Mouse (Mus musculus): ENCODE data around the gene Mfsd4a. TPM values are rescaled to one million over a fixed set of nuclear protein-coding genes. Genes with fewer than 3 reads are reported as not detected.

The Mfsd4a gene
- polyA plus RNA-seq, 1 experiment from 2014 or later = 8.5 TPM

DNA sequence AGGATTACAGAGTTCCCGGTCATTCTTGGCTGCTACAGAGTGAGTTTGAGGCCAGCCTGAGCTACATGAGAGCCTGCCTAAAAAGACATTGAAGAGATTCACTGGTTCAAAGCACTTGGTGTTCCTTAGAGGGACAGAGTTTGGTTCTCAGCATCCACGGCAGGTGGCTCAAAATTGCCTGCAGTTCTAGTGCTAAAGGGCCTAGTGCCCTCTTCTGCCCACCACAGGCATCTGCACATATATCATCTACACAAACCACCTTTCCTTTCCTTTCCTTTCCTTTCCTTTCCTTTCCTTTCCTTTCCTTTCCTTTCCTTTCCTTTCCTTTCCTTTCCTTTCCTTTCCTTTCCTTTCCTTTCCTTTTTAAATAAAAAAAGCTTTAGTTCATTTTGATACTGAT is 37.3 kb downstream of the Mfsd4a start:
- Histone ChIP-seq H3K27ac (no peak overlapping the region), H3K9me3 (no peaks in the 10 kb centered on the region), H3K4me1 (no peaks in the 10 kb centered on the region), H3K27me3 (replicated peaks) (no peaks in the 10 kb centered on the region), H3K4me3 (no peak overlapping the region), H3K9ac (no peak overlapping the region), H3K4me2 (no peak overlapping the region), H3K36me3 (replicated peaks) (peaks cover 17% of the 10 kb centered on the region; the same call in 1 of the 2 replicates)
- ATAC-seq (replicated peaks) = no peak
- 60% methylated on average over 2 of the region's 2 CpGs for whole genome bisulfite sequencing

DNA sequence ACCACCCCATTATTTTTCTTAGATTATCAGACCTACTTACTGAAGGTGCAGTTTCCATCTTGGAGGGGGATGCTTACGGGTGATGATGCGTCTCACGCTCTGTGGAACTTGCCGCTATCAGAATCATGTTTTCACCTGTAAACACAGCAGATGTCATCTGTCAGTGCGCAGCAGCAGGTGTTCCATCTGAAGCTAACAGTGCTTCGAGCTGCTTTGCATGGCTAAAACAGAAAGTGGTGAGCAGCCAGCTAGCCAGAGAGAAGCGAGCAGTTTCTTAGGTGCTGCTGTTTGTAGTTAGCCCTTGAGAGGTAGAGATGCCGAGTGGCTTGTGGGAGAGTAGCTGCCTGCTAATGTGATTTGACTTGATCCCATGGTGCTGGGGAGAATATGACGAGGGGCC is 39.4 kb downstream of the Mfsd4a start:
- WGBS = 88% methylated on average over 9 of the region's 9 CpGs
- Histone ChIP-seq H3K9ac (no peak overlapping the region), H3K36me3 (replicated peaks) (peaks cover 26% of the 10 kb centered on the region; the same call in 1 of the 2 replicates), H3K9me3 (no peaks in the 10 kb centered on the region), H3K4me3 (no peak overlapping the region), H3K27me3 (replicated peaks) (no peaks in the 10 kb centered on the region), H3K27ac (no peak overlapping the region), H3K4me1 (no peaks in the 10 kb centered on the region), H3K4me2 (no peak overlapping the region)
- no peak for ATAC-seq (replicated peaks)

DNA sequence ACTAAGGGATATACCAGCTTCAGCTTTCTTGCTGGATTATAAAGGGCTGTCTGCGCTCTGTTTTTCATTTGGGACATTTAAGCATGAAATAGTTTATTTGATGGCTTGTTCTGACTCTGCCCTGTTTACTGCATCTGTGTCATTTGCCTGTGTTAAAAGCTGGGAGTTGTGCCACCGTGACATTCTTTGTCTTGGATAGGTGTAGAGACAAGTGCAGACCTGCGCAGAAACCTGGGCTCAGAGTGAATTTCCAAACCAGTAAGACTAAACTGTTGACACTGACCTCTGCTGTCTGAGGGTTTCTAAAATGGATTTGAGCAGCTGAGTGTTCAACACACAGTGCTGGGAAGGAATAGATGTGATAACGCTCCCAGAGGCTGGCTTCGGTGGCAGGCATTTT is 39.9 kb downstream of the Mfsd4a start:
- ATAC-seq (replicated peaks) = no peak
- Histone ChIP-seq H3K4me3 (no peak overlapping the region), H3K4me1 (no peaks in the 10 kb centered on the region), H3K27ac (no peak overlapping the region), H3K27me3 (replicated peaks) (no peaks in the 10 kb centered on the region), H3K9me3 (no peaks in the 10 kb centered on the region), H3K9ac (no peak overlapping the region), H3K4me2 (no peak overlapping the region), H3K36me3 (replicated peaks) (peaks cover 30% of the 10 kb centered on the region; the same call in 1 of the 2 replicates)
- 95% methylated on average over 5 of the region's 5 CpGs for WGBS

DNA sequence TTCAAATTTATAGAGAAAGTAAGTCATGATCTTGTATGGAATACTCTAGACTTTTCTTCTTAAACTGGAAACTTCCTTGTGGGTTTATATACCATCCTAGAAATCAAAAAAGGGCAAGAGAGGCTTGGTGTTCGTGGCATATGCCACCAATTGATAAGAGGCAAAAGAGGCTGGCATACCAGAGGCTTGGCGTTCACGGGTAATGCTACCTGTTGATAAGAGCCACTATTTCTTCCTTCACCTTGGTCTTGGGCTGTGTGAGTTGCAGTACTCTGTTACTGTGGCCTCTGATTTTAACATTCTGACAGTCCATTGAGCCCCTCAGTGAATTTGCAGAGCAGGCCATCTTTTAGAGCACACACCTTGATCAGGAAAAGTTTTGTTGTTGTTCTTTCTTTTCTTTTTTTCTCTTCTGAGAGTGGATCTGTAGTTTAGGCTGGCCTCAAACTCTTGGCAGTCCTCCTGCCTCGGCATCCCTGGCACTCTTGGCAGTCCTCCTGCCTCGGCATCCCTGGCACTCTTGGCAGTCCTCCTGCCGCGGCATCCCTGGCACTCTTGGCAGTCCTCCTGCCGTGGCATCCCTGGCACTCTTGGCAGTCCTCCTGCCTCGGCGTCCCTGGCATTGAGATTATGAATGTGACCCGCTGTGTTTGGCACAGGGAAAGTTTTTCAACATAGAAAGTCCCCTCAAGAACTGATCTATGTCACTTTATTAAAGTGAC is 40.8 kb downstream of the Mfsd4a start:
- Histone ChIP-seq H3K4me3 (no peak overlapping the region), H3K4me1 (no peaks in the 10 kb centered on the region), H3K36me3 (replicated peaks) (peaks cover 33% of the 10 kb centered on the region; the same call in 1 of the 2 replicates), H3K4me2 (no peak overlapping the region), H3K9me3 (no peaks in the 10 kb centered on the region), H3K27ac (no peak overlapping the region), H3K9ac (no peak overlapping the region), H3K27me3 (replicated peaks) (no peaks in the 10 kb centered on the region)
- ATAC-seq (replicated peaks) = no peak
- 93% methylated on average over 11 of the region's 11 CpGs for WGBS

DNA sequence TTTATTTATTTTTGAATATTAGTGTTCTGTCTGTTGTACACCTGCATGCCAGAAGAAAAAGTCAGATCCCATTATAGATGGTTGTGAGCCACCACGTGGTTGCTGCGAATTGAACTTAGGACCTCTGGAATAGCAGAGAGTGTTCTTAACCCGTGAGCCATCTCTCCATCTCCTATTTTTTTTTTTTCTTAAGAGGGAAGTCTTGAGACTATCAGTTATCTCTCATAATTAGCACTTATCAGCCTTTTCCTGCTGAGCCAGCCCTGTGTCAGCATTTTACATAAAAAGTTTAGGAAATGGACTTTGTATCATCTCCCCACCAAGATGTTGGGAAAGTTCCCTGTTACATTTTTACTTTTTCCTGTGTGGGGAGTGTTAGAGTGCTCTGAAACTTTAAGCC is 45.8 kb downstream of the Mfsd4a start:
- Histone ChIP-seq H3K4me1 (no peaks in the 10 kb centered on the region), H3K9ac (no peak overlapping the region), H3K27me3 (replicated peaks) (no peaks in the 10 kb centered on the region), H3K36me3 (replicated peaks) (peaks cover 38% of the 10 kb centered on the region; the same call in 1 of the 2 replicates), H3K4me2 (no peak overlapping the region), H3K9me3 (no peaks in the 10 kb centered on the region), H3K4me3 (no peak overlapping the region), H3K27ac (no peak overlapping the region)
- no peak for ATAC-seq (replicated peaks)
- WGBS = 89% methylated on average over 3 of the region's 3 CpGs

DNA sequence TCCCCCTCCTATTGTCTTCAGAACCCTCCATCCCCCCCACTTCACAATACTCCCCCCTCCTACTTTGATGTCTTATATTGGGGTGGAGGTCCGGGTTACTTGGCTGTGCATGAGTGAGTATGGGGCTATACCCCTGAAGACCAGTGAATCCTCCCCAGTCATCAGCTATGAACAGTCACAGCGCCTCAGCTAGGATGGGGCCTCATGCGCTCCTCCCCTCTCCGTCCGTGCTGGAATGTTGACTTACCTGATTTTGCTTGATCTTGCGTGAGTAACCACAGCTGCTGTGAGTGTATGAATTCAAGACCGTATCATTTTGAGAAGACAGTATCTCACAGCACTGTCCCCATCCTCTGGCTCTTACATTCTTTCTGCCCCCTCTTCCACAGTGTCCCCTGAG is 48.0 kb downstream of the Mfsd4a start:
- Histone ChIP-seq H3K4me2 (no peak overlapping the region), H3K36me3 (replicated peaks) (peaks cover 36% of the 10 kb centered on the region; the same call in 1 of the 2 replicates), H3K27ac (no peak overlapping the region), H3K9me3 (no peaks in the 10 kb centered on the region), H3K4me1 (no peaks in the 10 kb centered on the region), H3K4me3 (no peak overlapping the region), H3K27me3 (replicated peaks) (no peaks in the 10 kb centered on the region), H3K9ac (no peak overlapping the region)
- no peak for ATAC-seq (replicated peaks)
- 94% methylated on average over 7 of the region's 7 CpGs for WGBS

DNA sequence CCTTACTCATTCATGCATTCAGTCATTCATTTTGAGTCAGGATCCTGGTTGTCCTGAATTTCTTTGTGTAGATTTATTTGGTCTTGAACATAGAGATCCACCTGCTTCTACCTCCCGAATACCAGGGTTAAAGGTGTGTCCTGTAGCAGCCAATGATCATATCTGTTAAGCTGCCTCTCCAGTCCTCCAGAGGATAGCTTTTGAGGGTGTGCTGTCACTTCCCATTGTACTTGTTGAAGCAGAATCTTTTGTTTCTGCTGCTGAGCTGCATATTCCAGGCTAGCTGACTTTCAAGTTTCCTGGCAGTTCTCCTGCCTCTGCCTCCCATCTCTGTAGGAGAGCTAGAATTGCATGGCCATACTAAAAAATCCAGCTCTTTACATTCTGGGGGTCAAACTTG is 51.2 kb downstream of the Mfsd4a start:
- Histone ChIP-seq H3K36me3 (replicated peaks) (peaks cover 23% of the 10 kb centered on the region; the same call in 1 of the 2 replicates), H3K9me3 (no peaks in the 10 kb centered on the region), H3K4me1 (no peaks in the 10 kb centered on the region), H3K27me3 (replicated peaks) (no peaks in the 10 kb centered on the region), H3K4me2 (no peak overlapping the region), H3K27ac (no peak overlapping the region), H3K9ac (no peak overlapping the region), H3K4me3 (no peak overlapping the region)
- 95% methylated on average over 1 of the region's 1 CpGs for WGBS
- no peak for ATAC-seq (replicated peaks)

DNA sequence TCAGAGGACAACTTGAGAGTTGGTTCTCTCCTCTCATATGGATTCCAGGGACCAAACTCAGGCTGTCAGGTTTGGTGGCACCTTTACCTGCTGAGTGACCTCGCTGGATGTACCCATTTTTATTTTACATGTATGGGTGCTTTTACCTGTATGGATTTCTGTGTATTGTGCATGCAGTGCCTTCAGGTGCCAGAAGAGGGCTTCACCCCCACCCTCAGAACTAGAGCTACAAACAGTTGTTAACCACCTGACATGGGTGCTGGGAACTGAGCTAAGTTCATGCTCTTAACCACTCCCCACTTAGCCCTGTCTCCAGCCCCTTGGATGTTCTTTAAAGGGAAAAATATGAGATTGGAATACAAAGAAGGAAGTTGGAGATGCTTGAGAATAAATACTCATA is 53.1 kb downstream of the Mfsd4a start:
- Histone ChIP-seq H3K9me3 (no peaks in the 10 kb centered on the region), H3K36me3 (replicated peaks) (peaks cover 13% of the 10 kb centered on the region; the same call in 1 of the 2 replicates), H3K27ac (no peak overlapping the region), H3K4me1 (peaks cover 2% of the 10 kb centered on the region), H3K4me2 (no peak overlapping the region), H3K4me3 (no peak overlapping the region), H3K27me3 (replicated peaks) (no peaks in the 10 kb centered on the region), H3K9ac (no peak overlapping the region)
- no peak for ATAC-seq (replicated peaks)
- WGBS = 97% methylated on average over 1 of the region's 1 CpGs

DNA sequence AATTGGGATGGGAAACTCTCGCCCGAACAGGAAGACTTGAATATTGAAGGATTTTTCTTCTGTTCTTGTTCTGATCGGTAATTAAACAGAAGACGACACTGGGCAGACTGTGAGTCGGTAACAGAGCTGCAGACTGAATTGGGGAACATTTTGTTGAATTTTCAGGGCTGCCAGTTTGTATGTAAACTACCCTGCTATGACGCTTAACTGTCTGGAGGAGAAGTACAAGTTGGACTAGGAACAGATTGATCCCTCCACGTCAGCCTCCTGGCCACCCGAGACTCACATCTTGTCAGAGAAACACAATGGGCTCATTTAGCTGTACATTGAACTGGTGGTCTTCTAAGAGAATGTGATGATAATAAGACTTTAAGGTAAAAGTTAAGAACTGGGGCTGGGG is 55.0 kb downstream of the Mfsd4a start:
- Histone ChIP-seq H3K27me3 (replicated peaks) (no peaks in the 10 kb centered on the region), H3K4me2 (no peak overlapping the region), H3K4me3 (no peak overlapping the region), H3K27ac (no peak overlapping the region), H3K4me1 (peaks cover 17% of the 10 kb centered on the region), H3K36me3 (replicated peaks) (peaks cover 9% of the 10 kb centered on the region; the same call in 1 of the 2 replicates), H3K9ac (no peak overlapping the region), H3K9me3 (no peaks in the 10 kb centered on the region)
- ATAC-seq (replicated peaks) = no peak
- WGBS = 84% methylated on average over 8 of the region's 8 CpGs

DNA sequence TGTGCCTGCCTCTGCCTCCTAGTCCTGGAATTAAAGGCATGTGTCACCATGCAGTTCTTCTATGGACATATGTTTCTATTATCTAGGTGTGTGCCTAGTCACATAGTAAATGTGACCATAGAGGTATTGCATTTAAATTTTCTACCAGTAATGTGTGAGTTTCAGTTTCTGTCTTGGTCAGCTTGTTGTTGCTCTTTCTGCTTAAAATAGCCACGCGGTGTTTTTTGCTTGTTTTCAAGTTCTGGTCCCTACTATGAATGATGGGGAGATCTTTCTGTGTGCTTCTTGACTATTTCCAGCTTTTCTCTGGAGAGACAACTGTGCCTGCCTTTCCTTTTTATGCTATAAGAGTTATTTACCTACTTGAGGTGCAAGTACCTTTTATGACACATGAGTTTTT is 56.1 kb downstream of the Mfsd4a start:
- Histone ChIP-seq H3K9me3 (no peaks in the 10 kb centered on the region), H3K4me1 (peaks cover 18% of the 10 kb centered on the region), H3K4me2 (no peak overlapping the region), H3K4me3 (no peak overlapping the region), H3K36me3 (replicated peaks) (peaks cover 6% of the 10 kb centered on the region; the same call in 1 of the 2 replicates), H3K27ac (no peak overlapping the region), H3K27me3 (replicated peaks) (no peaks in the 10 kb centered on the region), H3K9ac (no peak overlapping the region)
- WGBS = 81% methylated on average over 2 of the region's 2 CpGs
- ATAC-seq (replicated peaks) = no peak

DNA sequence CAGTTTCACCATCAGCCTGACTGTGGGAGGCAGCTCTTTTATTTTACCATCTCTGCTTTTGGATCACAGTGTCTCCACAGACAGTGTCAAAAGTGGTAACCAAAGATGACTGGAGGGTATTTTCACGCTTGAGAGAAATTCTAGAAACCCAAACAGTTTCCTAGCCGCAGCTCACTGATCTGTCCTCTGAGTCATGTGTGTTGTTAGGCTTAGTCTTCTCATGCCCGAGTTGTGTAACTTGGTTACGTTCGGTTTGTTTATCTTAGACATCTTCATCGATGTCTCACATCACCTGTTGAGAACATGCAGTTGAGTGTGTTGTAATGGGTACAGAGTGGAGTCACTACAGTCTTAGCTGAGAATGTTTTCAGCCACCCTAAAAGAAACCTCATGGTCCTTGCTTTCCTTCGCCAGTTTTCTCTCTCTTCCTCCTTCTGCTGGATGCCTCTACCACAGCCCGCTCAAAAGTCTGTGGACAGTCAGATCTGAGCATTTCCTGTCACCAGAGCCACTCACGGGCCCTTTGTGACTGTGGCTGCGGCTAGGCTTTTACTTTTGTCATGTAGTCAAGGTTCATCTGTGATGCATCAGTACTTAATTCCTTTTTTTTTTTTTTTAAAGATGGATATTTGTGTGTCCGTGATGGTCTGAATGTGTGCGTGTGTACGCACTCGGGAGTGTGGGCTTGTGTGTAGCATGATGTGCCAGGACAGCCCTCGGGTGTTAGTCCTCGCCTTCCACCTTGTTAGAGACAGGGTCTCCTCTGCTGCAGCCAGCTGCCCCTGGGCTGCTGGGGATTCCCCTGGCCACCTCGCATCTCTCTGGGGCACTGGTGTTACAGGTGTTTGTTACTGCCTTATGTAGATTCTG is 57.0 kb downstream of the Mfsd4a start:
- no peaks in the 10 kb centered on the region for H3K27me3 ChIP-seq (replicated peaks)
- no peak overlapping the region for H3K27ac ChIP-seq
- H3K4me3 ChIP-seq = no peak overlapping the region
- WGBS = 91% methylated on average over 17 of the region's 17 CpGs
- peaks cover 22% of the 10 kb centered on the region for H3K4me1 ChIP-seq
- H3K36me3 ChIP-seq (replicated peaks) = peaks cover 6% of the 10 kb centered on the region; the same call in 1 of the 2 replicates
- no peak for ATAC-seq (replicated peaks)
- H3K4me2 ChIP-seq = no peak overlapping the region
- no peak overlapping the region for H3K9ac ChIP-seq
- no peaks in the 10 kb centered on the region for H3K9me3 ChIP-seq

DNA sequence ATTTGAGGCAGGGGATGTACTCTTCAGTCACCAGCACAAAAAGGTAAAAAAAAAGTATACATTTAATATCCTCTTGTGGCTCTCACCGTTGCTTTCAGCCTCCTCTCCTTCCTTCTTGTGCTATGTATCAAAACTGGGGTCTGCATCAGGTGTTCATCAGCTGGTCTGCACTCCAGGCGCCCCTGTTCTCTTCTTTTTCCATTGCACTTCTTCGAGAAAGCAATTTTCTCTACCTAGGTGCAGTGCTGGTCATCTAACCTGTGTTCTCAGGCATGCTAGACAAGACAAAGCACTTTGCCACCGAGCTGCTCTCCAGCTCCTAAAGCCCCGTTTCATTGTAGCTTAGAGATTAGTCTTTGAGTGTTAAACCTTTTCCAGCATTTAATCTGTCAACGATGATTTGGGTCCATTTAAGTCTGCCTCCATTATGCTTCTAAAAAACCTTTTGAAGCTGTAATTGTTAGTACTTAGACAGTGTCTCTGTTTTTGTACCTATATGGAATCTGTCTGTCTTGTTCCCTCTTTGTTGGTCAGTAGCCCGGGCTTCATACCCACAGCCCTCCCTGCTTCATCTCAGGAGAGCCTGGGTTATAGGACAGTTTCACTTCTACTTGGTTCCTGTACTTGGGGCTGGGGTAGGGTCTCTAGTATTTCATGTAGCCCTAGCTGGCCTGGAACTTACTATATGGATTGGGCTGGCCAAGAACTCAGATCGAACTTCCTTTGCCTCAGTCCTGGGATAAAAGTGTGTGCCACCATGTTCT is 58.8 kb downstream of the Mfsd4a start:
- no peaks in the 10 kb centered on the region for H3K9me3 ChIP-seq
- 33% methylated on average over 8 of the region's 8 CpGs for WGBS
- no peak for ATAC-seq (replicated peaks)
- peak overlapping the region; percentile 82; the same call in 1 of the 2 replicates for H3K9ac ChIP-seq
- peaks cover 22% of the 10 kb centered on the region for H3K4me1 ChIP-seq
- no peaks in the 10 kb centered on the region for H3K36me3 ChIP-seq (replicated peaks)
- peak overlapping the region; percentile 85 for H3K4me3 ChIP-seq
- H3K27me3 ChIP-seq (replicated peaks) = no peaks in the 10 kb centered on the region
- no peak overlapping the region for H3K27ac ChIP-seq
- H3K4me2 ChIP-seq = peak overlapping the region; percentile 69

Measured in midbrain, embryonic 15.5 days (tissue).